Mouse (Mus musculus): ENCODE data around the gene Tmem79.
"Not testable (repeated sequence)": the region's sequence is repeated elsewhere in the genome, so short reads cannot be mapped to it uniquely, and the experiment has no call there.

Gene Tmem79

DNA sequence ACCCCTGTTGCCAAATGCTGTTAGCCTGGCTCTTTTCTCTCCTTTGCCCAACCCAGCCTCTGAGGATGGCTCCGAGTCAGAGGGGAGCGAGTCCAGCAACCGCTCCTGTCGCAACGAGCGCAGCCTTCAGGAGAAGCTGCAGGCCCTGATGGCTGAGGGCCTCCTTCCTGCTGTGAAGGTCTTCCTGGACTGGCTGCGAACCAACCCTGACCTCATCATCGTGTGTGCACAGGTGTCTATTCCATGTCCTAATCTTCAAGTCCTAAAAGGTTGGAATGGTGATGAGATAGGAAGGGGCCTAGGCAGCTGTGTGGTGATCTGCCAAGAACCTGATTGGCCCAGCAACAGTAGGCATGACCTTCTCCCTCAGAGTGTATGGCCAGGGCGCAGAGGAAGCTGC lies 17.0 kb upstream of the Tmem79 start:
- DNase-seq, result peak; percentile 53

DNA sequence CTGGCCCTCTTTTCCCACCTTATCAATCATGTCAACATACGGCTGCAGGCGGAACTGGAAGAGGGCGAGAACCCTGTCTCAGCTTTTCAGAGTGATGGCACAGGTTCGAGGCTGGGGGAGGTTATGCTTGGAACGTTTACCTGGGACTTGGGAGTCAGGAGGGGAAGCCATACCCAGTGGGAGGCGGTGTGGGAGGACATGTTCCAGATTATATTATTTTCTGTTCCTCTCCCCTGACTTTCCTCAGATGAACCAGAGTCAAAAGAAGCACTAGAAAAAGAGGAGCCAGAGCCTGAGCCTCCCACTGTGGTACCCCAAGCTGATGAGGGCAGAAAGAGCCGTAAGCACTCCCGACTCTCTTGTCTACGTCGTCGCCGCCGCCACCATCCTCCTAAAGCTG lies 14.8 kb upstream of the Tmem79 start:
- DNase-seq, result no peak

DNA sequence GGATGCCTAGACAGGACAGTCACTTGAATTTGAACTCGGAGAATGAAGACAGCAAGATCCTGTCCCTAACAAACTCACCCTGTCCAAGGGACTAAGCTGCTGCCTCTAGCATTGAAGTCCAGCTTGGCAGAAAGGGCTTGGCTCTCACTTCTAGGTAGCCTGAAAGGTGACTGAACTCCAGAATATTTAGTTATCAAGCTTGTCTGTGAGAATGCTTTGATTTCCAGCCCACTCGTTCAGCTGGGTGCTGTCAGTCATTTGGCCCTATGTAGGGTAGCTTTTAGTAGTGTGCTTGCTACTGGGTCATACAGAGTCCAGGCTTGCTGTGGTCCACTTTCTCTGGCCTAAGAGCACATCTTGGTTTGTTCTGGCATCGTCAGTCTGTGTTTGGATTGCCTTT lies 3.1 kb upstream of the Tmem79 start:
- no peak for DNase-seq

DNA sequence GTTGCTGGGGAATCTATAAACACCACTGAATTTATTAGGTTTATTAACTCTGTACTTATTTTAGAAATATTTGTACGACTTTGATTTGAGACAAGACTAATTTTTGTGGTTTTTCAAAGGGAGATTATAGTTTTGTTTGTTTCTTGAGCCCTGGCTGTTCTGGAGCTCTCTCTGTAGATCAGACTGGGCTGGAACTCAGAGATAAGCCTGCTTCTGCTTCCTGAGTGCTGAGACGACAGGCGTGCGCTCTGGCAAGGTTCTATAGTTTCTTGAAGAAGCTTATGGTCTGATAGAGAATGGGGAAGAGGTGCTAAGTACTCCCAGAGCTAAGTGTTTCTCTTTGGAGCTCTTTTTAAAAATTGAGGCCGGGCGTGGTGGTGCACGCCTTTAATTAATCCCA lies 2.4 kb upstream of the Tmem79 start:
- DNase-seq, result no peak

DNA sequence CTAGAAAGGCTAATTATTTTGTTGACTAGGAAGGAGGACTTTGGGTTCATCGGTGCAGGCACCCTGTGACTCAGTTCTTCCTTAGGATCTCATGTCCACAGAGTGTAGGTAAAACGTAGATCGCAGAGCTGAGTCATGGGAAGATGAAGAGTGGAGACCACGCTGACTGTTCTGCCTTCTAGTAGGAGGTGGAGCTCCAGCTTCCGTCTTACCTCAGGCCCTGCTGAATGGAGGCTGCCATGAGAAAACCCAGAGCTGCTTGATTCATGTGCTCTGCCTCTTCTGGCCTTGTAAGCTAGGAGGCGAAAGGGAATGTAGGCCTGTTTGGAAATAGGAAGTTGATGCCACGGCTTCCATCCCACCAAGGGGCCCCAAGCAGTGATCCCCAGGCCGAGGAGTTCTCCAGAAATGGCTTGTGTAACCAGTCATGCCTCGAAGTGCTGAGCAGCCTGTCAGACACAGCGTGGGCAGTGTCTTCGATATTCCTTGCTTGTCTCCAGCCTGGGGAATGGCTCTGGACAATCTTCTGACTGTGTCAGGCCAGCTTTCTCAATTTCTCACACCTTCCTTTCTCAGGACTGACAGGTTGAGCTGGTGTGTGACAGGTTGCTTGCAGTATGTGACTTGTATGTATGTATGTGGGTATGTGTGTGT lies 1.5 kb upstream of the Tmem79 start:
- DNase-seq, result no peak

DNA sequence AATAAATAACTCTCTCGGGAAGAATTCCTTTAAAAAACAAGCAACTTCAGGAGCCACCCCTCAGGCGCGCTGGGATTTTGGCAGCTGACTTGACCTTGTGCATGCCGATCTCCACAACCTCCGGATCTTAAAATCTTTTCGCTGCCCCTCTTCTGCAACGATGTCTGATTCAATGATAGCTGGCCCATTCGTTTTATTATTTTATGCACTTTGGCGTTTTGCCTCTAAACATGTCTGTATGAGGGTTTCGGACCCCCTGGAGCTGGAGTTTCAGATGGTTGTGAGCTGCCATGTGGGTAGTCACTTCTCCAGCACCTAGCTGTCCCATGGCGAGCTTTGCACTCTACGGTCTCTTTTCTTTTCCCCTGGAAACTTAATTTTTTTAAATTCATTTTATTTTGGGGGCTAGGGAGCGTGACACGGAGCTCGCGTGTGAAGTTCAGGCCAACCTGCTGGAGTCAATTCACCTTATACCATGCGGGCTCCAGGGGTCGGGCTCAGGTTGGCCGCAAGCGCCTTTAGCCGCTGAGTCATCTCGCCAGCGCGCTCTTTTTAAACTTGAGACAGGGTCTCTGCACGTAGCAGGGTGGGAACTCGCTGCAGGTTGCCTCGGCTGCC lies 403 bp downstream of the Tmem79 start:
- no peak for DNase-seq

DNA sequence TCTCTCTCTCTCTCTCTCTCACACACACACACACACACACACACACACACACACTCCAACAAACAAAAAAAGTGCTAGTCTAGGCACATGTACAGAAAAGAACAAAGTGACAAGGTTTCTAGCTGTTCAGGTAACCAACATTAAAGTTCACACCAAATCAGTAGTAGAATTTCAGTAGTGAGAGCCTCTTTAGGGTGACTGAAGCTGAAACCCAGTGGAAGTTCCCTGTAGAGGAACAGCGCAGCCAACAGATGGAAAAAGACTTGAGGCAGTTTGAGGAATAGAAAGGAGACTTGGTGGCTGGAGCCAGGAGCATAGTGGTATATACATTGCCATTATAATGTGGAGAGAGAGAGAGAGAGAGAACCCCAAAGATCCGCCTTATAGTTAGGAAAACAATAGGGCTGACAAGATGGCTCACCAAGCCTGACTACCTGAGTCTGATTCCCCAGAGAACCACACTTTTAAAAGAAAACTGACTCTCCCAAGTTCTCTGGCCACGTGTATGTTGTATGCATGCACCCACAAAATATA lies 979 bp downstream of the Tmem79 start:
- no peak for DNase-seq

DNA sequence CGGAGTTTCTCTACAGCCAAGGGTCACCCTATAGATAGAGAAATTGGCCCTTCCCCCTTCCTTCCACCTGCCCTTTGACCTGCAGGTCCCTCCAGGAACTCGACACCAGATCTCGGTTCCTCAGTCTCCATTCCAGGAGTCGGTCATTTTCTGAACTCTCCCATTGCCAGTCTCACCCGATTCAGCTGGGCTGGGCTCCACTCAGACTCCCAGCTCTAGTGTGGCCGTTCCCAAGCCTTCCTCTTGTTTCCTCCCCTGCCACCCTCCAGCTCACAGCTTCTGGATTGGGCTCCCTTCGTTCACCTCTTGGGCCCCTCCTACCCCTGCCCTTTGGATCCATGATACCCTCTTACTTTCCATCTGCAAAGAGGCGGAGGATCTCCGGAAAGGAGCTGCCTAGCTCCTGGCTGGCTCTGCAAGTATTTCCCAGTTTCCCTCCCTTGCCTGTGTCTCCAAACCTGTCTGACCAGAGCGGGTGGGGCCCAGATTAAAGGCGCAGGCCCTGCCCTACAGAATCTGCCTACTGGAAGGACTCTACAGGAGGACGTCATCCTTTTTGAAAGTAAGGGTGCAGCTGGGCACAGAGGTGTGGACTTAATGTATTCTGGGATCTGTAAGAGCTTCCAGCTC lies 1.8 kb downstream of the Tmem79 start:
- DNase-seq, result no peak

DNA sequence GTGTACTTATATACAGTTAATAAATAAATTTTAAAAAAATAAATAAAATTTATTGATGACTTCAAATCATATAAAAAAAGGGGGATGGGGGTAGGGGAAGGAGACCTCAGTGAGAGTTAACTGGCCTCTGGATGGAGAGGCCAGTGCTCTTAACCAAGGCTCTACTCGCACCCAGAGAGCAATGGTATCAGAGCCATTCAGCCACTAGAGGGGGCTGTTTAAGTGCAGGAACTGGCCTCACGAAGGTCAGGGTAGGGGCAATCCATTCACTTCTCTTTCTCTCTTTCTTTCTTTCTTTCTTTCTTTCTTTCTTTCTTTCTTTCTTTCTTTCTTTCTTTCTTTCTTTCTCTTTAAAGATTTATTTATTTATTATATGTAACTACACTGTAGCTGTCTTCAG lies 4.7 kb downstream of the Tmem79 start:
- DNase-seq, result peak; percentile 41

DNA sequence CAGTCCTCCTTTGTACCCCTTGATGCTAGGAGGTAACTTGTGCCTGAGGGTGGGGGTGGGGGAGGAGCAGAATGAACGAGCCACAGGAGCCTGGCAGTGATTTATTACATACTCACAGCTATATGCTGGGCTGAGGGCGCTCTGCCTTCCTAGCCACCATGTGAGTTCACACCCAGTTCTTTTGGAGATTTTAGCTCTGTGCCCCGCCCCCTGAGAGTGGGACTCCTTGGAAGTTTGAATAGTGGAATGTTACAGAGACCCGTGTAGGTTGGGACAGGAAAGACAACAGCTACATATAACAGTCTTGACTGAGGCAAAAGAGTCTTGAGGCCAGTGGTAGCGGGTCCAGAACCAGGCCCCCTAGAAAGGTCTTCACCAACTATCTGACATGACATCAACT lies 7.0 kb downstream of the Tmem79 start:
- no peak for DNase-seq

DNA sequence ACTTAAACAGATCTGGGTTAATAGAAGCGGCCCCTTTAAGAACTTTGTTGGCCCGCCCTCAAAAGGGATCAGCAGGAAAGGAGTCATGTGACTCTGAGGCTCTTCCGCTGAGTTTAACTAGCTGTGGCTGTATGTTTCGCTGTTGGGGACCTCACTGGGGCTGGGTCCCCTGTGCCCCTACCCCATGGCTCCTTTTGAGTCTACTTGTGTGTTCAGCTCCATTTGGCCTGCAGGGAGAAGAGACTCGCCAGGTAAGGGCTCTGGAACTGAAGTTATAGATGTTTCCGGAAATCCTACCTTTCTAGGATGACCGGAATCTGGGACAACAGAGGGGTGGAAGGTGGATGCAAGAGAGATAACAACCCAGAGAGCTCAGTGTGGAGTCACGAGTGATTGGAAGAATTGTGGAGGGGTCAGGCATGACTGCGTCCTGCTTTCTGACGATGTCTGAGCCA lies 11.0 kb downstream of the Tmem79 start, which contains the start of gene Glmp:
TSS of gene Glmp (plus strand) at position 73 of the 455 bp plus-strand sequence.
- DNase-seq, result peak; percentile 61

DNA sequence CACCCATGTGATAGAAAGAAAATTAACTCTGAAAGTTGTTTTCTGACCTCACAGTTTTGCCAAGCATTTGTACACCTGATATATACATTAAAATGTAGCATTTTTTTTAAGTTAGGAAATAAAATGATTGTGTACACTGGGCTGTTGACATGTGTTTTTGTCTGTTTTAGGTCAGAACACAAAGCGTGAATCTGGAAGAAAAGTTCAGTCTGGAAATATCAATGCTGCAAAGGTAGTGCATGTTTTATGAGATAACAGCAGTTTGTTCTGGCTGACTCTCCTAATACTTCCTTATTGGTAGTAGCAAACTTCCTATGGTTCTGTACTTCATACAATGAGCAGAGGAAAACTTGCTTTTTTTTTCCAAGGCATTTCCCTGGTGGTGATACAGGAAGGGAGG lies 36.8 kb downstream of the Tmem79 start:
- no peak for DNase-seq

DNA sequence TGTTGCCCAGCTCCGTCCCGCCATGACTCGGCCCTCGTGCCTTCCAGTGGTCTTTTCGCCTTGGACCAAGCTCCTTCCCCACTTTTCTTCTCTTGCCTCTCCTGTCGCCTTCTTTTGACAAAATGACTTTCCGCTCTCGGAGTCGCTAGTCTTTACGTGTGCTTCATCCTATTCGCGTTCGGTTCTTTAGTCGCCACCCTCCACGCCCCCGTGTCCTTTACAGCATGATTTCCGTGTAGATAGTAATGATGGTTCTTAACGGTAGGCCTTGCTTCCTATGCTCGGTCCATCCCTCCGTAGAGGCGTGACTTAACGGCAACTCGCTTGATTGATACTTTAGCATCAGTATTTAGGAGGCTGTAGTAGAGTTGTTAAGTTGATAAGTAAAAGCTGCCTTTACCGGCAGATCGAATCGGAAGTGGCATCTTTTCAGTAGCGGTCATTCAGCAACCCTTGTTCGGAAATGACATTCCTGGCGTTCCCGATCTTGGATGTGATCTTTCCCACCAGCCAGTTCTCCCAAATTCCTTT lies 38.6 kb downstream of the Tmem79 start:
- no peak for DNase-seq

DNA sequence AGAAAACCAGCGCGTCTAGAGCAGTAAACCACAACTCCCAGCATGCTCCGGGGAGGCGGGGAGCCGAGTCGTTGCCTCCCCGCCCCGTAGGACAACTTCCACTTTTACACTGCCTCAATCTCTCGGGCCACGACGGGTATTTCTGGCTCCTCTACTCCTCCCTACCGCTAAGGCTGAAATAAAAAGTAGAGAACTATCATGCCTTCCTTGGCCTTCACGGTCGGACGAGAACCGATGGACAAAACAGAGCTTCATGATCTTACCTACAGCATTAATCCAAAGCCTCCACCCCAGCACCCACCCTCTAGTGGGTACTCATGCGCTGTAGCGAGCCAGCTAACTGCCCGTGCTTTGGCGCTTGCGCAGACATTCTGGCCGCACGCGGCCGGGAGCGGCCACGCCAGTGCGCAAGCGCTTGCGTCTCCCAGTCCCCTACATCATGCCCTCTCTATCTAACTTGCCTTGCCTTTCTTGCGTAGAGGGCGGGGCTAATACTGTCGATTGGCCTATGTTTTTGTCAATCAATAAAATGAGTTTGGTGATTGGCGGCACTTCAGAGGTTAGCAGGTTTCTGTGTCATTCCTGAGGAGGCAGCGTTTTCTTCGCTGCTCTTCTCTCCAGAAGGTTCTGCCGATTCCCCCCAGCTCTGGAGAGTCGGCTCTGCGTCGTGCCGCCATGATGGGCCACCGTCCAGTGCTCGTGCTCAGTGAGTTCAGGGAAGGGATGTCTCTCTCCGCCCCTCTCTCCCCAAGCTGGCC lies 39.2 kb downstream of the Tmem79 start, which contains the start of the genes Tsacc and Cct3:
TSS of gene Tsacc (minus strand) at position 439 of the 758 bp plus-strand sequence.
TSS of gene Cct3 (plus strand) at position 556 of the 758 bp plus-strand sequence.
- peak; percentile 96 for DNase-seq

DNA sequence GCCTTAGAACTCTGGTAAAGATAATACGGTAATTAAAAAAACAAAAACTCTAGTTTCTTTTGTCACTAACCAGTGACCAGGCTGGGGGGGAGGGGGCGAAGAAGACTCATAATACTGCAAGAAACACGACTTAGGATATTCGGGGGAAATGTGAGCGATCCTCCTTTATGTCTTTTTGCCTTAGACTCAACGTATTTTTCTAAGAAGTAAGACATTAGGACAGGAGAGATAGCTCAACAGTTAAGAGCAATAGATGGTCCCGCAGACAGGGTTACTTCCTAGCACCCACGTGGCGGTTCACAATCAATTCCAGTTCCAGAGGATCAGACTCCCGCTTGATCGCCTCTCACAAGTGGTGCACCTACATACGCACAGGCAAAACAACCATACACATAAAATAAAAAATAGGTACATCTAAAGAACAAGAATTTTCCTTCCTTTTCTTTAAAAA lies 39.8 kb downstream of the Tmem79 start:
- no peak for DNase-seq

DNA sequence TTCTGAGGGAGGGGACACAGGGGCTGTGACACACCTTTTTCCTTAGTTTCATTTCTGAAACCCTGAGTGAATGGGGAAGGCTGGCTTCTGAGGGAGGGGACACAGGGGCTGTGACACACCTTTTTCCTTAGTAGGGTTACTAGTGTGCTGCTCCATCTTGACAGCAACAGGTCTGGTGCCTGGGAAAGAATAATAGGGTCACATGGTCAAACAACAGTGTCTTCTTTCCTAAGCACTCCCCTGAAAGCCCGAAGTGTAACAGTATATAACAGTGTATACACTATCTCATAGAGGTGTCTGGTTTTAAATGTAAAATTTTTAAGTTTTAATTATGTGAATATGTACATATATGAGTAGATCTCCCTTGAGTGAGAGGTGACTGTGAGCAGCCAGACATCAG lies 40.7 kb downstream of the Tmem79 start:
- not testable (repeated sequence) for DNase-seq

DNA sequence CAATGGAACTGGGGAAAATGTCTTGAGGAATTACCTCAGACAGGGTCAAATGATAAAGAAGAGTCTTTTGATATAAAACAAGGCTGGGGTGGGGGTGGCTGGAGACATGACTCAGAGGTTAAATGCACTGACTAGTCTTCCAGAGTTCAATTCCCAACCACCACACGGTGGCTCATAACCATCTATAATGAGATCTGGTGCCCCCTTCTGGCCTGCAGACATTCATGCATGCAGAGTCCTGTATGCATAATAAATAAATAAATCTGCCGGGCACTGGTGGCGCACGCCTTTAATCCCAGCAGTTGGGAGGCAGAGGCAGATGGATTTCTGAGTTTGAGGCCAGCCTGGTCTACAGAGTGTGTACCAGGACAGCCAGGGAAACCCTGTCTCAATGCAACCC lies 44.0 kb downstream of the Tmem79 start:
- no peak for DNase-seq

DNA sequence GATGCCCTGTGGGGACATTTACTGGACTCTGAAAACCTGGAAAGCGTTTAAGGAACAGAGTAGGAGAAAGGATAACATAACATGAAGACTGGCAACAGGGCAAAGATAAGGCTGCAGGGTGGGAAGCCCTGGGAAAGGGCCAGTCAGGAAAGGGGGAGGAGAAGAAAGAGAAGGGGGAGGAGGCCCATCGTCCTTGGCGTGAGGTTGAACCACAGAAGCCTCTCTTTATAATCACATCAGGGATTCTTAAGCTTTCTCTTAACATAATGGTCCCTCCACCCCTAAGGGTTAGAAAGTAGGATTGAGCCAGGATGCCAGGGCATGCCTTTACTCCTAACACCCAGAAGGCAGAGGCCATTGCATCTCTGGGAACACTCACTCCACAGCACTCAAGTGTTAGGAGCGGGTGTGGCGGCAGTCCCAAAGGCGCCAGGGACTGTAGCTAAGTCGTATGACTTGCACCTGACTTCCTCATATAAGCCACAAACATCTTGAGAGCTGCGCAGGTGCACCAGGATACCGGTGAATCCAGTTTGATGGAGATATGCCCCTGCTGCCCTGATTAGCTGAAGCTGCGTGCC lies 47.7 kb downstream of the Tmem79 start:
- DNase-seq, result not testable (repeated sequence)

DNA sequence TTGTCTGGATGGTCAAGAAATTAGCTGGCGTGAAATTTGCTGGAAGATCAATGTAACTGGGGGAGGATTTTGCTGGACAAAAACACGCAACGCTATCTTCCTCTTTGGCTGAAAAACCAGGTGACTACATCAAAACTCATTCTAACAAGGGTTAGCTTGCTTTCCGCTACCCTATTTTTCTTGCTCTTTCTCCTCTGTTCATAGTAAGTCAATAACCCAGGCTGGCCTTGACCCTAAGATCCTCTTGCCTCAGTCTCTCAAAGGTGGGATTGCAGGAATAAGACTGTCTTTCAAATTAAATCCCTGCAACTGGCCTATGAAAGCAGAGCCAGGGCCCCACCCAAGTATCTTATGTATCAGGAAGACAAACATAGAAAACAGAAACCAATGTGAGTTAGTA lies 48.8 kb downstream of the Tmem79 start, which contains the start of gene Gm38392:
TSS of gene Gm38392 (minus strand) at position 101 of the 400 bp plus-strand sequence.
- no peak for DNase-seq

DNA sequence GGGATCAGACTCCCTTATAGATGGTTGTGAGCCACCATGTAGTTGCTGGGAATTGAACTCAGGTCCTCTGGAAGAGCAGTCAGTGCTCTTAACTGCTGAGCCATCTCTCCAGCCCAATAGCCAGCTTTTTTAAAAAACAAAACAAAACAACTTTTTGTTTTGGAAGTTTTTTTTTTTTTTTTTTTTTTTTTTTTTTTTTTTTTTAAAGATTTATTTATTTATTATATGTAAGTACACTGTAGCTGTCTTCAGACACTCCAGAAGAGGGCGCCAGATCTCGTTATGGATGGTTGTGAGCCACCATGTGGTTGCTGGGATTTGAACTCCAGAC lies 50.4 kb downstream of the Tmem79 start:
- not testable (repeated sequence) for DNase-seq

DNA sequence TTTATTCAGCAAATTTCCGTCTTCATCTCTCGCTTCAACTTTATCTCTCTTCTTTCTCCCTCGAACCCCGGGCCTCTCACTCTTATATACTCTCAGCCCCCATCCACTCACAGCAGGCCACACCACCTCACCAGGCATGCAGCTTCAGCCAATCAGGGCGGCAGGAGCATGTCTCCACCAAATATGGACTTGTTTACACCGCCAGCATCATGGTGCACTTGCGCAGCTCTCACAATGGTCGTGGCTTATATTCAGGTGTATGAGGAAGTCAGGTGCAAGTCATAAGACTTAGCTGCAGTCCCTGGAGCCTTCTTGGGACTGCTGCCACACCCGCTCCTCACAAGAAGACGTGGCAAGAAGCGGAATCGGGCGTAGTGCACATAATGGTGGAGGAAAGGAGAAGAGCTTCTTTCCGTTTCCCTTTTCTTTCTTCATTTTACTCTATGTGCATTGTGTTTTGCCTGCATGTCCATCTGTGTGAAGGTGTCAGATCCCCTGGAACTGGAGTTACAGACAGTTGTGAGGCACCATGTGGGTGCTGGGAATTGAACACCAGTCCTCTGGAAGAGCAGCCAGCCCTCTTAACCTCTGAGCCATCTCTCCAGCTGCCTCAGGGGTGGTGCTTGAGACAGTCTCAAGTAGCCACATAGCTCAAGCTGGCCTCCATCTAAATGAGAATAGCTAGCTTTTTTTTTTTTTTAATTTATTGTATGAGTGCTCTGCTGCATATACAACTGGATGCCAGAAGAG lies 51.0 kb downstream of the Tmem79 start:
- not testable (repeated sequence) for DNase-seq
